Mouse (Mus musculus) G1E-ER4 (cell line): ENCODE data around the gene Mogat2. TPM values are rescaled to one million over a fixed set of nuclear protein-coding genes. Genes with fewer than 3 reads are reported as not detected.

ENCODE experiments used
- GATA1 ChIP-seq: IDR thresholded peaks from one replicate; pipeline ENCODE4 v1.8.0; 2012; ENCODE audit warnings: low read length, inconsistent platforms
- polyA plus RNA-seq: library from polyadenylated mRNA; stranded (reverse); fragments of >175 nt; gene quantifications from 2 replicates; pipeline ENCODE4 v1.2.3, GENCODE M21; 2012

Mogat2 gene
- not detected in 2 replicates for polyA plus RNA-seq

- no peak for TF ChIP-seq GATA1
Observed at GRCm38 (mm10) chr7:99238417-99238816, at the start of gene Mogat2. Gene Mogat2 (minus strand): TSS chr7:99238619.

GRCm38 (mm10) chr7:99287287-99287686 is 48.9 kb upstream of the Mogat2 start:
- TF ChIP-seq GATA1, result no peak

GRCm38 (mm10) chr7:99279586-99279985 is 41.2 kb upstream of the Mogat2 start:
- no peak for TF ChIP-seq GATA1

- no peak for TF ChIP-seq GATA1
Observed at GRCm38 (mm10) chr7:99278309-99278708, 39.9 kb upstream of the Mogat2 start.

- no peak for TF ChIP-seq GATA1
Observed at GRCm38 (mm10) chr7:99276679-99277078, 38.3 kb upstream of the Mogat2 start.

GRCm38 (mm10) chr7:99275131-99275530 is 36.7 kb upstream of the Mogat2 start:
- TF ChIP-seq GATA1, result no peak

- no peak for TF ChIP-seq GATA1
Observed at GRCm38 (mm10) chr7:99271630-99272029, 33.2 kb upstream of the Mogat2 start.

- TF ChIP-seq GATA1, result no peak
Observed at GRCm38 (mm10) chr7:99268951-99269945, 30.8 kb upstream of the Mogat2 start.

GRCm38 (mm10) chr7:99268506-99268900 is 30.1 kb upstream of the Mogat2 start:
- TF ChIP-seq GATA1, result no peak

GRCm38 (mm10) chr7:99267897-99268505 is 29.6 kb upstream of the Mogat2 start:
- no peak for TF ChIP-seq GATA1

GRCm38 (mm10) chr7:99267251-99267896 is 29.0 kb upstream of the Mogat2 start, which contains the start of gene Map6:
Gene Map6 (plus strand): TSS chr7:99267447.
- no peak for TF ChIP-seq GATA1

- TF ChIP-seq GATA1, result no peak
Observed at GRCm38 (mm10) chr7:99264597-99264996, 26.2 kb upstream of the Mogat2 start.

- no peak for TF ChIP-seq GATA1
Observed at GRCm38 (mm10) chr7:99263509-99263908, 25.1 kb upstream of the Mogat2 start.

- no peak for TF ChIP-seq GATA1
Observed at GRCm38 (mm10) chr7:99261900-99262299, 23.5 kb upstream of the Mogat2 start.

- no peak for TF ChIP-seq GATA1
Observed at GRCm38 (mm10) chr7:99255006-99255405, 16.6 kb upstream of the Mogat2 start.

- TF ChIP-seq GATA1, result no peak
Observed at GRCm38 (mm10) chr7:99250386-99250785, 12.0 kb upstream of the Mogat2 start.
